Mouse (Mus musculus) megakaryocyte progenitor cell, adult 5-6 weeks (primary cell): ENCODE results near the gene H3f3b. TPM values are rescaled to one million over a fixed set of nuclear protein-coding genes. Genes with fewer than 3 reads are reported as not detected.

Experiments used
- ATAC-seq: replicated peaks from 2 replicates; pipeline ENCODE4 v1.8.0; 2016; ENCODE audit warnings: mild to moderate bottlenecking, moderate TSS enrichment, inconsistent platforms; ENCODE audit not compliant: poor library complexity
- total RNA-seq, 2 experiments: library from RNA; stranded (forward) in 1 of 2; stranded (reverse) in 1 of 2; fragments of 157-497, 149-512 nt in 1 of 2; fragments of 200-1000 nt in 1 of 2; gene quantifications; 2 replicates each; pipeline versions ENCODE4 v1.2.3 to v1.2.4; 2015 to 2017

H3f3b gene
- total RNA-seq, 2 experiments from 2014 or later = 714 to 751 TPM

- peak; percentile 8 for ATAC-seq
Measured at GRCm38 (mm10) chr11:116004186-116004823, 23.5 kb downstream of the H3f3b start.

DNA sequence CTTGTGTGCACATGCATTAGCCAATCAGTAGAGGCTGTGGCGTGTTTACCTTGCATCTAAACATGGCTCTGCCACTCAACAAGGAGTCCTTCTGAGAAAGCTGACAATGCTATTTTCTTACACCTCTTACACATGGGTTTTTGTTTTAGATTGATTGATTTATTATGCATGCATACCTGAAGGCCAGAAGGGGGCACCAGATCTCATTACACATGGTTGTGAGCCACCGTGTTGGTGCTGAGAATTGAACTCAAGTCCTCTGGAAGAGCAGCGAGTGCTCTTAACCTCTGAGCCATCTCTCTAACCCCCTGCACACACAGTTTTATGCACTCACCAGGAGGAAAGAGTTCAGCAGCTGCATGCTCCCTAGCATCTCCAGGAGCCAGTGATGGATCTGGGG lies 24.9 kb downstream of the H3f3b start:
- no peak for ATAC-seq

GRCm38 (mm10) chr11:116001725-116002124 lies 26.0 kb downstream of the H3f3b start:
- no peak for ATAC-seq

DNA sequence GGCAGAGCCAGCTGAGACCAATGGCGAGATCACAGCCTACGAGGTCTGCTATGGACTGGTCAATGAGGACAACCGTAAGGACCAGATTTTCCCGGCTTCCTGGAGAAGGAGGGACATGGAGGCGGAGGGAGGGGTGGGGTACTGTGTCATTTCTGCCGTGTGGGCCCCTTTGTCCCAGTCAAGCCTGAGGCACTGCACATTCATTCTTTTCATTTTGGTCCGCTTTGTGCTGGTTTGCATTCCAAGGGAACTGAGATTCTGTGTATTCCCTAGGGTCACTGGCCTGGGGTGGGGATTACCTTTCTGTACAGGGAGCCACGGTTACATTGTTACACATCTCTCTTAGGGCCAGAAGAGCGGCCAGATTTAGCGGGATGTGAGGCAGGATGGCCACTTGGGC lies 27.2 kb downstream of the H3f3b start:
- ATAC-seq = no peak

DNA sequence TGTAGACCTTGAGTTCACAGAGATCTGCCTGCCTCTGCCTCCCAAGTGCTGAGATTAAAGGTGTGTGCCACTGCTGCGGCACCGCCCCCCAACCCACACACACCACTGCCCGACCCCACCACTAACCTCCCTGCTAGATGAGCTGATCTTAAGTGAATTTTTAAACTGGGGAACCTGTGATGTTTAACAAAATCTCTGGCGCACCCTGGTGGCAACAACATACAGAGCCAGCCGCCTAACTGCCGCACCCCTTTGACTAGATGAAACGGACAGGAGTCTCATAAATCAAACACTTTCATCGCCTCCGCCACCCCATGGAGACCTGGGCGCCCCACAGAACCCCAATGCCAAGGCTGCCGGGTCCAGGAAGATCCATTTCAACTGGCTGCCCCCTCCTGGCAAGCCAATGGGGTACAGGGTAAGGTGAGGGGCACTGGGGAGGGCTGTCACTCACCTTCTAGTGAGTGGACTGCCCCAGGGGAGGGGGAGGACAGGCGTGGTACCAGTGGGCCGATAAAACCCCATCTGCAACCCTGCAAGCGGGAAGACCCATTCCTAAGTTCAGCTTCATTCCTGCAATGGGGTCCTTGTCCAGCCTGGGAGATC lies 28.1 kb downstream of the H3f3b start:
- ATAC-seq = peak; percentile 89

DNA sequence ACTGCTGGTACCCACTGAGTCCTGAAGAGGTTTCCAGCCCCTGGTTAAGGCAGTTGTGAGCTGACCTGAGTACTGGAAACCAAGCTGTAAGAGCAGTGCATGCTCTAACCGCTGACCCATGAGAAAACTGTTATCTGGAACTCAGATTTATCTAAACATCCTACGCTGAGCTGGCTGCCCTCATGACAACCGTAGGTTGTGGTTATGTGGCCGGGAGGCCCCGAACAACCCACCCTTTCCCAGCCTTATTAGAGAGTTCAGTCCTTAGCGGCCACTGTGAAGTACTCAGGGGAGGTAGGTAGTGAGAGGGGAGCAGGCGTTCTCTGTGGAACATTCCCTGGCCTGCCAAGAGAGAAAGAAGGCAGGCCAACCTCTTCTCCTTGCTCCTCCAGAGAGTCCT lies 28.7 kb downstream of the H3f3b start:
- ATAC-seq = 0 out of 2 replicates have a peak, but pooled peaks have one; percentile 5

- ATAC-seq = no peak
Measured at GRCm38 (mm10) chr11:115997662-115998061, 30.1 kb downstream of the H3f3b start.

DNA sequence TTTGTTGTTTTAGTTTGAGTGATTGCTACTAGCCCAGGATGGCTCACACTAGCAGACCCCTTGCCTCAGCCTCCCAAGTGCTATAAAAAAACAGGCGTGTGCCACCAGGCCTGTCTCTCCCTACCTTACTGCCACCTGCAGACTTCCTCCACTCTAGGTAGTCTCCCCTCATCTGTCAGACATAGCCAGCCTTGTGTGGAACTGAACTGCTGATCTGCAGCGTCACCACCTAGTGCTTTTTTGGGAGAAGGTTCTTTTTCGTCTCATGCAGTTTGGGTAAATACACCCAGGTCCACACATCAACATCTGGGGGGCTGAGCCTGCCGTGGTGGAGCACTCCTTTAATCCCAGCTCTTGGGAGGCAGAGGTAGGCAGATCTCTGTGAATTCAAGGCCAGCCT lies 30.7 kb downstream of the H3f3b start:
- ATAC-seq = no peak

- ATAC-seq = no peak
Measured at GRCm38 (mm10) chr11:115995256-115995655, 32.5 kb downstream of the H3f3b start.

GRCm38 (mm10) chr11:115992098-115992497 lies 35.7 kb downstream of the H3f3b start:
- no peak for ATAC-seq

DNA sequence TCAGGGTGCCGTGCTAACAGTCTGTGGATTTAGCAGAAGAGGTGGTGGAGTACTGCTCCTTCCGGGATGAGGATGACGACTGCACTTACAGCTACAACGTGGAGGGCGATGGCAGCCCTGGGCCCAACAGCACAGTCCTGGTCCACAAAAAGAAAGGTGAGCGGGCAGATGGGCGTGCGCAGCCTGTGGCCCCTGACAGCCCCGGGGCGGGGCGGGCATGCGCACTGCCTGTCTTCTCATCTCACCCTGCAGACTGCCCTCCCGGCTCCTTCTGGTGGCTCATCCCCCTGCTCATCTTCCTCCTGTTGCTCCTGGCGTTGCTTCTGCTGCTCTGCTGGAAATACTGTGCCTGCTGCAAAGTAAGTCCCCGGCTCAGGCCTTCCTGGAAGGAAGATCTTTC lies 38.1 kb downstream of the H3f3b start:
- no peak for ATAC-seq

DNA sequence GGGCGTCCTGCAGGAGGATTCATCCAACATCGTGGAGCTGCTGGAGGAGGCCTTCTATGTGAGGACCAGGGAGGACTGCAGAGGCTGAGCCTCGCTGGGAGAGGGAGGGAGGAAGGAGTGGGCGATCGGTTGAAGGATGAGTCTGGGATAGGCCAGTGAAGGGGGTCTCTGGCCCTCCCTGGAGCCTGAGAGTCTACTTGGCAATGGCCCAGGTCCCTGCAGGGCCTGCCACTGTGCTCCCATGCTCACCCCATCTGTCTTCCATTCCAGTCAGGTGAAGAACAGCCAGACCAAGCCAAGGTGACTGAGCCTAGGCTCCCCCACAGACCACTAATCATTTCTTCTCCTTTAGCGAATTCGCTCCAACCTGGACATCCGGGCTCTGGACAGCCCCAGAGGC lies 44.5 kb downstream of the H3f3b start:
- no peak for ATAC-seq

DNA sequence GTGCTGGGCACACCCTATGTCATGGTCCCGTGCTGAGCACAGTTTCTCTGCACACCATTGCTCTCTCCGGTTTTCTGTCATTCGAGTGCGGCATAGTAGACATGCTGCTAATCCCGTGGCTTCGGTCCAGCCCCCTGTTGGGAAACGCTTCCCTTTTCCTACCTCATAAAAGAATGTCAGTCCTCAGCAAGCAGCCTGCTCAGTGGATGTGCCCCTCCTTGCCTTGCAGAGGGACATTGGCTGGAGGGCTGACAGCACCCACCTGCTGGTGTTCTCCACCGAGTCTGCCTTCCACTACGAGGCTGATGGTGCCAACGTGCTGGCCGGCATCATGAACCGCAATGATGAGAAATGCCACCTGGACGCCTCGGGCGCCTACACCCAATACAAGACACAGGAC lies 45.3 kb downstream of the H3f3b start:
- no peak for ATAC-seq

GRCm38 (mm10) chr11:115975544-115975943 lies 52.2 kb downstream of the H3f3b start:
- ATAC-seq = no peak

GRCm38 (mm10) chr11:115975083-115975420 lies 52.7 kb downstream of the H3f3b start:
- no peak for ATAC-seq

DNA sequence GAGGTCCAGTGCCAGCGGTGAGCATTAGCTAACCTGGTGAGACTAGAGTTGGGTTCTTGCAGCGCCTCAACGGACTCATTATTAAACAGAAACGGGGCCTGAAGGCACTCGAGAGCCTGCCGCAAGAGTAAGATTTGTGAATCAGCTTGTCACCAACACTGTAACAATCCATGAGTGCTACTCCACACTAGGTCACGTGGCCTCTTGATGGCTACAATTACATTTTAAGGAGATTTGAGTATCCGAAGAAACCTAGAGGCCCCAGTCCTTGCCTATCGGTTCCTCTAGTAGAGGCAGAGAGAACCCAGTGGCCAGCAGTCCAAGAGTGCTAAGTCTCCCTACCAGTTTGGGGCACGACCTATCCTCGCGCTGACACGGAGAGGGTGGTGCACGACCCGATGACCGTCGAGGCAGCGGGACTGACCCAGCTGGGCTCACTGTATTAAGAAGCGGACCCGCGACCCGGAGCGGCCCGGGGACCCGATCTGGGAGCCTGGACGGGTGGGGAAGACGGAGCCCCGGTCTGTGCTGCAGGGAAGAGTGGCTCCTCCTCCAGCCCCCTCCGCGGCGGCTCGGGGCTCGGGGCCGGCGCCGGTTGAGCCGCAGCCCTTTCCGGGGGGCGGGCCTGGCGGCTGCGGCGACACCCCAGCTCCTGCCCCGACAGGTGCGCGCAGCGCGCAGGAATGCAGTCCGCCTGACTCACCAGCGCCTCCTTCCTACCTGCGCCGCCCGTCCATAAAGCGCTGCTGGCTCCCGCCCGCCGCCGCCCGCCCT lies 53.3 kb downstream of the H3f3b start, which contains the start of gene Itgb4:
Itgb4 (plus strand) TSS at position 401 of the 774 bp plus-strand sequence.
- peak; percentile 54 for ATAC-seq

Other genes with a start within 250 kb of the H3f3b start
- gene Caskin2, start 214.3 kb downstream of the H3f3b start, total RNA-seq (2015) = 2.7 and 4.3 TPM in 2 replicates
- 1.5 and 3.5 TPM in 2 replicates for gene Caskin2, start 214.3 kb downstream of the H3f3b start, total RNA-seq (2017)
- 4.0 and 9.0 TPM in 2 replicates for gene Tsen54, start 213.2 kb downstream of the H3f3b start, total RNA-seq (2015)
- 10.9 and 15.0 TPM in 2 replicates for gene Tsen54, start 213.2 kb downstream of the H3f3b start, total RNA-seq (2017)
- gene Llgl2, start 203.9 kb downstream of the H3f3b start, total RNA-seq (2015) = 3.3 and 4.1 TPM in 2 replicates
- 3.0 and 4.8 TPM in 2 replicates for gene Llgl2, start 203.9 kb downstream of the H3f3b start, total RNA-seq (2017)
- gene Myo15b, start 169.6 kb downstream of the H3f3b start, total RNA-seq (2015) = 2.6 and 5.5 TPM in 2 replicates
- 1.6 and 5.1 TPM in 2 replicates for gene Myo15b, start 169.6 kb downstream of the H3f3b start, total RNA-seq (2017)
- 4.9 and 8.7 TPM in 2 replicates for gene Smim5, start 128.0 kb downstream of the H3f3b start, total RNA-seq (2015)
- gene Smim5, start 128.0 kb downstream of the H3f3b start, total RNA-seq (2017) = 2.8 and 8.2 TPM in 2 replicates
- 0.57 and 1.0 TPM in 2 replicates for gene Smim6, start 115.9 kb downstream of the H3f3b start, total RNA-seq (2015)
- gene Smim6, start 115.9 kb downstream of the H3f3b start, total RNA-seq (2017) = 0.37 and 1.2 TPM in 2 replicates
- gene Sap30bp, start 94.7 kb downstream of the H3f3b start, total RNA-seq (2015) = 19.1 and 24.5 TPM in 2 replicates
- gene Sap30bp, start 94.7 kb downstream of the H3f3b start, total RNA-seq (2017) = 155 and 199 TPM in 2 replicates
- gene Recql5, start 94.5 kb downstream of the H3f3b start, total RNA-seq (2015) = 12.3 and 23.3 TPM in 2 replicates
- 16.0 and 17.7 TPM in 2 replicates for gene Recql5, start 94.5 kb downstream of the H3f3b start, total RNA-seq (2017)
- 0.05 and 0.15 TPM in 2 replicates for gene Itgb4, start 53.3 kb downstream of the H3f3b start, total RNA-seq (2015)
- 0.17 TPM in 1 of 2 replicates, not detected in the other for gene Itgb4, start 53.3 kb downstream of the H3f3b start, total RNA-seq (2017)
- 29.4 and 29.8 TPM in 2 replicates for gene Galk1, start 15.2 kb downstream of the H3f3b start, total RNA-seq (2015)
- gene Galk1, start 15.2 kb downstream of the H3f3b start, total RNA-seq (2017) = 46.5 and 52.7 TPM in 2 replicates
- gene Unk, start 2.4 kb upstream of the H3f3b start, total RNA-seq (2015) = 13.7 and 15.3 TPM in 2 replicates
- gene Unk, start 2.4 kb upstream of the H3f3b start, total RNA-seq (2017) = 14.2 and 18.7 TPM in 2 replicates
- gene Unc13d, start 50.0 kb upstream of the H3f3b start, total RNA-seq (2015) = 13.6 and 15.8 TPM in 2 replicates
- 15.5 and 26.1 TPM in 2 replicates for gene Unc13d, start 50.0 kb upstream of the H3f3b start, total RNA-seq (2017)
- gene Wbp2, start 59.0 kb upstream of the H3f3b start, total RNA-seq (2015) = 42.4 and 56.5 TPM in 2 replicates
- 15.6 and 22.8 TPM in 2 replicates for gene Wbp2, start 59.0 kb upstream of the H3f3b start, total RNA-seq (2017)
- gene Trim47, start 99.2 kb upstream of the H3f3b start, total RNA-seq (2015) = 0.59 and 1.9 TPM in 2 replicates
- gene Trim47, start 99.2 kb upstream of the H3f3b start, total RNA-seq (2017) = 1.0 and 1.3 TPM in 2 replicates
- 13.8 and 16.2 TPM in 2 replicates for gene Trim65, start 103.2 kb upstream of the H3f3b start, total RNA-seq (2015)
- gene Trim65, start 103.2 kb upstream of the H3f3b start, total RNA-seq (2017) = 6.2 and 7.7 TPM in 2 replicates
- gene Mrpl38, start 110.9 kb upstream of the H3f3b start, total RNA-seq (2015) = 38.2 and 47.0 TPM in 2 replicates
- gene Mrpl38, start 110.9 kb upstream of the H3f3b start, total RNA-seq (2017) = 24.0 and 24.9 TPM in 2 replicates
- 9.6 and 10.0 TPM in 2 replicates for gene Fbf1, start 140.2 kb upstream of the H3f3b start, total RNA-seq (2015)
- gene Fbf1, start 140.2 kb upstream of the H3f3b start, total RNA-seq (2017) = 14.2 and 23.8 TPM in 2 replicates
- gene Ten1, start 170.9 kb upstream of the H3f3b start, total RNA-seq (2015) = 63.8 and 66.9 TPM in 2 replicates
- gene Ten1, start 170.9 kb upstream of the H3f3b start, total RNA-seq (2017) = 21.4 and 41.1 TPM in 2 replicates
- gene Acox1, start 171.1 kb upstream of the H3f3b start, total RNA-seq (2015) = 16.2 and 17.0 TPM in 2 replicates
- 15.6 and 15.9 TPM in 2 replicates for gene Acox1, start 171.1 kb upstream of the H3f3b start, total RNA-seq (2017)
- 0.05 and 0.24 TPM in 2 replicates for gene Evpl, start 210.1 kb upstream of the H3f3b start, total RNA-seq (2015)
- 1.2 and 2.0 TPM in 2 replicates for gene Evpl, start 210.1 kb upstream of the H3f3b start, total RNA-seq (2017)
- 59.1 and 65.6 TPM in 2 replicates for gene Srp68, start 246.3 kb upstream of the H3f3b start, total RNA-seq (2015)
- gene Srp68, start 246.3 kb upstream of the H3f3b start, total RNA-seq (2017) = 63.1 and 67.3 TPM in 2 replicates